Mouse (Mus musculus): ENCODE results near the gene Cd3eap.

Cd3eap gene

DNA sequence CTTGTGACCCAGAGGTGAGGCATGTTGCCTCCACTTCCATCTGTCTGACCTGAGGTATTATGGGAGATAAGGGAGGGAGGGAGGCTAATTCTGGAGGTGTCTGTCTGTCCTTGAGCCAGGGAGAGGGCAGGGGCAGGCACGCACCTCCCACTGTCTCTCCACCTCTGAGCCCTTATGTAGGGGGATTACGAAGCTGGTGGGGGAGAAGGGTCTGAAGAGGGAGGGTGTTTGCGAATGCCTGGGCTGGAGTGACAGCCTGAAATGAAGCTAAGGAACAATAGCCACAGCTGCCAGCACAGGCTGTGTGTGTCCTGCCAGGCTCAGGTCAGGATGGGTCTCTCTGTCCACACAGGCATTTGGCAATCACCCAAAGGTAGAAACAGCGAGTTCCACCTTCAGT, 3.0 kb upstream of the Cd3eap start:
- no peak for DNase-seq (ENCODE audit: low spot score in 2 of 2)

DNA sequence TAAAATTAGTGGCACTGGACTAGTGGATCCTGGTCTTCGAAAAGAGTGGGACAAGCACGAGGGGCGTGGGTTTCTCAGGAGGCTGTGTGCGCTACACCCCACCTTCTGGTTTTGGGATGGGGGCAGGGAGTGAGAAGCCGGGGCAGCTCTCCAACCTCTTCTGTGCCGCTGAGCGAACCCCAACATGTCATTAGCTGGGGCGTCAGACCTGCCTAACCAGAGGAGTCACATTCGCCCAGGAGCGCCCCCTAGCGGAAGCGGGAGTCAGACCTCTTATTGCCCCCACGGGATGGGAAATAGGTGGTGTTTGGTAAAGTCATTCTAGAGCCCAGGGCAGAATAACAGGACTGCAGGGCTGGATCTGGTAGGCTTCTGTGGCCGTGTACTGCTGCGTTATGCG, 2.4 kb upstream of the Cd3eap start:
- DNase-seq (ENCODE audit: low spot score in 2 of 2), result peak; percentile 68 to 84

DNA sequence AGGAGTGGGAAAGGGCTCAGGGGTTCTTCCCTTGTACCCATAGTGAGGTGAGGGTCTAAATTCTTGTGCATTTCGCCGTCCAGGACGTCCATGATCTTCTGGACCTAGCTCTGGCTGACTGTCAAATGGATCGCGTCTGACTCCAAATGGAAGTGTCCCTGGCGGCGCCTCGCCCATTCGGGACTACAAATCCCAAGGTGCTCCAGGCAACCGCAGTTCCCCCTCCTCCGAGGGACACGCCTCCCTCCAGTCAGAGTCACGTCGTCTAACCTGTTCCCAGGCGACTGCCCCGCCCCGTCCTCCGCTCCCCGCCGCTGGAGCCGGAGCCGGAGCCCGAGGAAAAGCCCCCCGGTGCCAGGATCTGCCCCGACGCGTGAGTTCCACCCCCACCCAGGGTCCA, 1.7 kb upstream of the Cd3eap start:
- DNase-seq (ENCODE audit: low spot score in 2 of 2), result peak; percentile 62 to 70

DNA sequence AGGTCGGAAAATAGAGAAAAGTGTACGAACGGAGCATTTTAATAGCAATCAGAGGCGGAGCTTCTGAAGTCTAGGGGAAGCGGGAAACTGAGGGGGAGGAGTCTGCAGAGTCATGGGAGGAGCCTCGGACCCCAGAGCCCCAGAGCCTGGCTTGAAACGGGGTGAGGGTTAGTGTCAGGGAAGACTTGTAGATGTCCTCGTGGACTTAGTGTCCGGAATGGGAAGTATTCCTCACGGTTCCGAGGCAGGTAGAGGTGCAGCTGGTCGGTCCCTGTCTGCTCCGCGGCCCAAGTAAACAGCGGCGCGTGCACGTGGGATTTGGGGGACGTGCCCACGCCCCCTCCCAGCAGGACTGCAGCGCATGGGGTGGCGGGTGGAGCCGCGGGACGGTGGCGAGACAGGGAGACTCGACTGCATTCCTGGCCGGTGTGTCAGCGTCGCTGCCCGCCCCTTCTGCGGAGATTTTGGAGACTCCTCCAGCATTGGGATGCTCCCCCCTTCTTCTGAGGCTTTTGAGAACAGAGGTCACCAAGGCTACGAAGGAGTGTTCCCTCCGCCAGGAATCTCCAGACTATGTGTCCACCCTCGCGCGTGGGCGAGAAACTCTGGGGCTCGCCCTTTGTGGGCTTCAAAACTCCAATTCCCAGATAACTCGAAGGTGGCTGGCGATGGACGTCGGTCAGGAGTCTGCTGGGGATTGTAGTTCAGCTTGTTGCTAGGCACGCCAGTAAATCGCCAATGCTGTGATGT, 784 bp upstream of the Cd3eap start:
- peak; percentile 52 to 55 for DNase-seq (ENCODE audit: low spot score in 2 of 2)

DNA sequence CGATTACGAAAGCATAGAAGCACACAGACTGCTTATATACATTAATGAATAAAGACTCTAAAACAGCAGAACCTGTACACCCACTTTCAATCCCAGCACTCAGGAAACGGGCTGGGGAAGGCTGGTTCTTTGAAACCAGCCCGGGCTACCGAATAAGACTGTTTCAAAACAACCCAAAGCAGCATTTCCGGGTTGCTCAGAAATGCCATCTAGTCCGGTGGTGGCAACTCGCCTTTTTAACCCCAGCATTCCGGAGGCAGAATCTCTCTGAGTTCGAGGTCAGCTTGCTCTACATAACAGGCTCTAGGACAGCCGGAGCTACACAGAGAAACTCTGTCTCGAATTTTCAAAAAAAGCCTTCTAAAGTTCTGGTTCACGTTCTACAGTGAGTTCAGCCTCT, 649 bp downstream of the Cd3eap start:
- DNase-seq (ENCODE audit: low spot score in 2 of 2), result no peak

DNA sequence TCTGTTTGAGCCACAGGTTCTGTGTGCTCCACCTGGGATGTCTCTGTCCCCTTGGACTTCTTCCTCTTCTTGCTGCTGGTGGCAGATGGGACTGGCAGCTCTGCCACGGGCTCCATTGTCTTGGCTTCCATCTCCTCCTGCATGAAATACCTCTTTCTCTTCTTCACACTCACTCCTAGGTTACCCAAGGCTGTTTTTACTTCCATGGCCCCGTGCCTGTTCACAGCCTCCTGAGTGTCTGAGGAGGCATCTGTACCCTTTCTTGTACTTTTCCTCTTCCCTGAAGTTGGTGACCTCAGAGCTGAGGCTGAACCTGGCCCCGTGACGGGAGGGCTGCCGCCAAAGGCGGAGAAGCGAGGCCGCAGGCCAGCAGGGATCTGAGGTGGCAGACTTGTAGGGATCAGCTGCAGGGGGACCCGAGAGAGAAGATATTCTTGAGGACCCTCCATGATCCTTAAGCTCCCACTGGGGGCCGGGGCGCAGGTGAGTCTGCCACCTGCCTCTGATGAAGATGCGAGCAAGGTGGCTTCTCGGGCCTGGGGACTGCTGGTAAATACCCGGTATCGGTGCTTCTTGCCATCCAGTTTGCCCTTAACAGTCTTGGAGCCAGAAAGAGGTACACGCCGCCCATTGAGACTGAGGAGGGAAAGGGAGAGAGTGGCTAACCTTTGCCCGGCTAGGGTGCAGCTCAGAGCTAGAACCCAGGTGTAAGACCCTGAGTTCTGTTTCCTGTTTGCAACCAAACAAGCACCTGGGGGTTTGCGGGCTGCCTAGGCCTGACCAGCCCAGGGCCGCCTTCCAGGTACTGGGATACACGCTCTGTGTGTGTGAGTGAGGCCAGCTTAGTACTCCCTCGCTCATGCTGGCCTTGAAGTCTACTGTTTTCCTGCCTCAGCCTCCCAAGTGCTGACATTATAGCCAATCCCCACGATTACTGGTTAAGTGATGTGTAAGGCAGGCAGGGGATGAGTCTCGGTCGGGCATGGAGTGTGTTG, 1.6 kb downstream of the Cd3eap start:
- no peak for DNase-seq (ENCODE audit: low spot score in 2 of 2)

DNA sequence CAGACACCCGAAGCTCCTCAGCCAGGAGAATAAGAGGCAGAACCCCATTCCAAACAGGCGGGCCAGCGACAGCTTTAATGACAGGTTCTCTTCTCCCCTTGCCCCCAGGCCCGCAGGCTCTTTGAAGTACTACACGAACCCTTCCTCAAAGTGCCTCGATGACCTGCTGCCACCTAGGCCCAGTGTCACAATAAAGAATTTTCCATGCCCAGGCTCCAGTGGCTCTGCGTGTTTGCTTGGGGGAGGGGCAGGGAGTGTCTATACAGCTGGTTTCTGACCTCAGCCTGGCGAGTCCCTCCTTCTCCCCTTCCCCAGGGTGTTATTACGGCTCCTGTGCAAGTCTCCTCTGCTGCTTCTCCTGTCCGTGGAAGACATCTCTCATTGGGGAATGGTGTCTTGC, 3.0 kb downstream of the Cd3eap start:
- DNase-seq (ENCODE audit: low spot score in 2 of 2), result no peak

DNA sequence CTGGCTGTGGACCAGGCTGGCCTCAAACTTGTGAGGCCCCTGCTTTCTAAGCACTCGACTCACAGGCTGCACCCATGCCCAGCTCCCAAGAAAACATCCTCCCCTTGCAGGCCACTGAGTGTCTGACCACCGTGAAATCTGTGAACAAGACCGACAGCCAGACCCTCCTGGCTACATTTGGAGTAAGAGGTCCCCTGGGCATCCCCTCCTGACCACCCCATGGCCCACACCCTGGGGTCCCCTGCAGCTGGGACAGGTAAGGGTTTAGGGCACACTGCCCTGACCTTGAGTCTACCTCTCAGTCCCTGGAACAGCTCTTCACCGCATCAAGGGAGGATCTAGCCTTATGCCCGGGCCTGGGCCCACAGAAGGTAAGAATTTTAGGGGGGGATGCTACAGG, 4.3 kb downstream of the Cd3eap start:
- DNase-seq (ENCODE audit: low spot score in 2 of 2), result no peak

DNA sequence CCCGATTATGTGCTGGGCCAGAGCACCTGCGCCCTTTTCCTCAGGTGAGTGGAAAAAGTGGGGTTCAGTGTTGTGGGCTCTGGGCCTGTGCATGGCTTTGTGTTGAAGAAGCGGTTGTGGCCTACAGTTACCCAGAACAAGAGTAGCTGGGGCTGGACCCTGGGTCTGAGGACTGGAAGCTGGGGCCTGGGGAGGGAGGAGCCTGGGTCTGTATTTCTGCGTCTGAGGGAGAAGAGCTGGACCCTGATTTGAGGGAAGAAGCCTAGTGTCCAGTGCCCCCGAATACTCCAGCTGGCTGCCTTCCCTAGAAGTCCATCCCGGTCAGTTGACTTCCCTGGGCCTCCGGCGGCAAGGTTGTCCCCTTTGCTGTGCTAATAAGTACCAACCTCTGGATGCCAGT, 9.1 kb downstream of the Cd3eap start:
- no peak for DNase-seq (ENCODE audit: low spot score in 2 of 2)

DNA sequence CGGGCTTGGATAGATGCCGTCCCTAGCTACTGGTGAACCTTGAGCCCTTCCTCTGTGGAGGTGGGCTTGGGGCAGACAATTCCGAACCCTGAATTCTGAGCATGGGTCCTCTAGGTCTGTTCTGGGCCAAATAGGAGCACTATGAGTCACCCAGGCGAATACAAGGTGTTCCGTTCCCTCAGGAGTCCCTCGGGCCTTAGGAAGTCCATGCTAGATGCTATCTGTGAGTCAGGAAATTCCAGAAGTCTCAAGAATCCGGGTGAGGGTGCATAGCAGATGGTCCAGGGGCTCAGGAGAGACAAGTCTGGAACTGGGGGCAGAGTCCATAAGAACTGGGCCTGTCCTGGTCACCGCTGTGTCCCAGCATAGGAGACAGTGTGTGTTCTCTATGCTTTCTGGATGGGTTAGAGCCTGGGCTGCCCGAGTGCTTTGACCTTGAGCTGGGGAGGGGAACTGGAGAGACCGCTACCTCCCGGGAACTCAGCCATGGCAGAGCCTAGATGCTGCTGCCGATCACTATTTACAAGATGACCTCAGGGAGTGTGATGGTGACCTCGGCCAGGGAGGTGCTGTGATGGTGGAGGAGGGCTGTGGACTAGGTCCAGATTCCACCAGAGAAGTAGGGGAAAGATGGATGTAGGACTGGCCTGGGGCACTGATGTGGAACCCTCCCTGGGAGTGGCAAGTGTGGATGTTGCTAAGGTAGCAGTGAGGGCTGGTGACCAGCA, 9.9 kb downstream of the Cd3eap start:
- DNase-seq (ENCODE audit: low spot score in 2 of 2), result no peak

DNA sequence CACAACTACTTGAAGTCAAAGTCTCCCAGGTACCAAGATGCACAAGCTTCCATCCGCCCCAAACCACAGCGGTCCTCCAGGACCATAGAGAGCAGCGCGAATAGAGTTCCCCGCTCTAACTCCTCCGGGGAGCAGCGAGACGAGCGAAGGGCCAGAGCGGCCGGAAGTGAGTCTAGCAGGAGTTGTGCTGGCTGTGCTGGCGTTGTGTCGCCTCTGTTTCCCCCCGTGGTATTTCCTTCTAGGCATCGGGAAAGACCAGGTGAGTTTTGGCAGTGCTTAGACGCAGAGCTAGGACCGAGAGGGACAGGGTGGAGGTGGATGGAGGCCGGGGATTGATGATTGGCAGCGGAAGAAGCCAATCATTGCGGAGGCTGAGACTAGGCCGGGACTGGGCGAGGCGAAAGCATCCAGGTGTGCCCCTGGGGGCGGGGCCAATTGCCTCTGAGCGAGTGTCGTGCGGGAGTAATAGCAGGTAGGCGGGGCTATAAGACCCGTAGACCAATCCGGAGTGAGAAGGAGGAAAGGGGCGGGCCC, 14.3 kb downstream of the Cd3eap start:
- peak; percentile 90 to 93 for DNase-seq (ENCODE audit: low spot score in 2 of 2)

DNA sequence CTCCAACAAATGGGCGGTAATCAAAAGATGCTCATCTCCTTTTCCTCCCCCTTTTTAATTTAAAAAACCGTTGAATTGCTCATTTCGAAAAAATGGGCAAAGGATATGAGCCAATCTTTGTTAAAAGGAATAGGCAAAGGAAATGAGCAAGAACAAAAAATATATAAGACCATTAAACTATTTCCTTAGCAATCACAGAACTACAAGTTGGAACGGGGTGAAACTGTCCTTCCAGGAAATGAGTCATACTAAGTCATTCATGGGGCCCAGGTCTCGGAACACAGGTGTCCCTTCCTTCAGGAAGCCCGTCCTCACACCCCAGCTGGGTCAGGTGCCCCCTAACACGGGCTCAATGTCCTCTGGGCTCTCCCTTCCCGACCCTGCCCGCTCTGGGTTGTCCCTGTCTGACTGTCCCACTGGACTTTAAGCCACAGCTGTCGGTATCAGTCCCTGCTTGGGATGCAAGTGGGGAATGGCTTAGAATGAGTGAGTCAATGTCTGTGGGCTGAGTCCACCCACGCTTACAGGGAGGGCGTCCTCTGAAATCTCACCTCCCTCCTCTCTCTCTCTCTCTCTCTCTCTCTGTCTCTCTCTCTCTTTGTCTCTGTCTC, 14.9 kb downstream of the Cd3eap start, which contains the start of gene Ercc1:
TSS of gene Ercc1 (plus strand) at position 542 of the 611 bp plus-strand sequence.
- DNase-seq (ENCODE audit: low spot score in 2 of 2), result no peak

DNA sequence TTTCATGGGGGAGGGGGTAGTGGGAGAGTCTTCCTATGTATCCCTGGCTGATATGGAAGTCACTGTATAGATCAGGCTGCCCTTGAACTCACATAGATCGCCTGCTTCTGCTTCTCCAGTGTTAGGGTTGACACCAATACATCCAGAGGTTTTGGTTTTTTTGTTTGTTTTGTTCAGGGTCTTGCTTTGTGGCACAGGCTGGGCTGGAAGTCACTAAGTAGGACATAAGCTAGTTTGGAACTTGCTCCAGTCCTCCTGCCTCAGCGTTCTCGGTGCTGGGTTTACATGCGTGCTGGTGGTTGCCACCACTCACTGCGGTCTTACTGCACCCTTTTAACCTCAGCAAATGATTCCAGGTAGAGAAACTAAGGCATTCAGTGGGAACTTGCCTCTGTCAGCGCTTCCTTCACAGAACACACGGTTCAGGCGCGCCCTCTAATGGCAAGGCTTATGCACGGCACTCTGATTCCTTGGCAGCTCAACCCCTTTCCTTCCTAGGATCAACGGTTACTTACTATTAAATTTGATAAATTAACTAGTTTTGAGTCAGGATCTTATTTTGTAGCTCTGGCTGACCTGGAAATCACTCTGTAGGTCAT, 16.0 kb downstream of the Cd3eap start:
- DNase-seq (ENCODE audit: low spot score in 2 of 2), result peak; percentile 46 to 64

DNA sequence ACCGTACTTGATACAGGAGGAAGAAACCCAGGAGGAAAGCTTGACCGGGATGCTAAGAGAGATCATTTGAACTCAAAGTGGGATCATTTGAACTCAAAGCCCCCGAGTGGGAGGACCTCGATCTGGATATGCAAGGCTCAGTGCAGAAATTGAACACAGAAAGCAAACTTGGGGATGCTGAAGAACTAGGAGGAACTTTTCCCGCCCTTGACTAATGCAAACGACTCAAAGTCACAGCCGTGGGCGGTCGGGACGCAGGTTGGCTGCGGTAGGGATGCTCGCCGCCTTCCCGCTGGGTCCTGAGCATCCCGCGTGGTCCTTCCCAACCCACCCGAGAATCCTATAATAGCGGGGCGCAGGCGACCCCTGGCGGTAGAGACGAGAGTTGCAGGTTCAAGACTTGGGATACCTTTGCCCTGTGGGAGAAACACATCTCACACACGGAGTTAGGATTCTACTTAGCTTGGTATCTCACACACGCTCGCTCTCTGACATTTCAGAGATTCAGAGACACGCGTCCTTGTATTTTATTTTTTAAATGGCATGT, 16.7 kb downstream of the Cd3eap start:
- peak; percentile 59 to 77 for DNase-seq (ENCODE audit: low spot score in 2 of 2)

DNA sequence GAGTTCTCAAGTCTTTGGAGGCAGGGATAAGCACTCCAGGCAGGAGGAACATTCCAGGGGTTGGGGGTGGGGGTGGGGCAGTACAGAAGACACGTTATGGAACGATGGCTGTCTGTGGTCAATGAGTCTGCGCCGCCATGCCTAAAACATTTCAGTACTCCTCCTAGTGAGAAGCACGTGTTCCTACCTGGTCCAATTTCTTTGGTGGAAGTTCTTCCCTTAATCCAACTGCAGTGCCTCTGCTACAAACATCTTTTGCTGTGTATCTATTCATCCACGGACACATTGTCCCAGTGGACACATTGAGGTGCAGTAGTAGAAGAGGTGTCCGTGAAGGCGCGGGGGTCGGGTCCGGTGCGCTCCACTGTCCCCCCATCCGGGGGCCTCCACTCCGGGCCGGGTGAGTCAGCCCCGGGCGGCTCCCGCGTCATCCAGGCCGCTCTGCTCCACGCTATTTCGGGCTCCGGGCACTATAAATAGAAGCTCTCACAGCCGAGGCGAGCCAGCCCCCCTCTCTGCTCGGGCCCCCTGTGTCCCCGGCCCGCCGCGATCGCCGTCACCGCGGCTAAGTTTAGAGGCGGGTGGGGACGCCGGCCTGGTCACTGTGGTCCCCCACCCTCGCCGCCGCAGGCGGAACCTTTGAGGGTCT, 17.4 kb downstream of the Cd3eap start:
- no peak for DNase-seq (ENCODE audit: low spot score in 2 of 2)

DNA sequence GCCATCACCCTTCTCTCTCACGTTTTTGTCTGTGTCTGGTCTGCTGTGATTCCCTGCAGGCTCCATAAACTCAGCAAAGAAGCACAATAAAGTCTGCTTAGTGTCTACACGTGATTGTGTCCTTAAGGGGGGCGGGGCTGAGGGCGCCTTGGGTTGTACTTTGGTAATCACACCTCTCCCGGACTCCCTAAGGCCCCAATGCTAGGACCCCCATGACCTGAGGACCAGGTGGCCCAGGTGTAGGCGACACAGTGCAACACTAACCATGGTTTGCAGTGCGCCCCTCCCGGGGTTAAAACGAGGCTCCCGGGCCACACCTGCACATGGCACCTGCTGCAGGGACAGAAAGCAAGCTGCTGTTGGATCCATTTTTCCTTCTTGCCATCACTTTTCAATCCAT, 18.0 kb downstream of the Cd3eap start:
- DNase-seq (ENCODE audit: low spot score in 2 of 2), result no peak

DNA sequence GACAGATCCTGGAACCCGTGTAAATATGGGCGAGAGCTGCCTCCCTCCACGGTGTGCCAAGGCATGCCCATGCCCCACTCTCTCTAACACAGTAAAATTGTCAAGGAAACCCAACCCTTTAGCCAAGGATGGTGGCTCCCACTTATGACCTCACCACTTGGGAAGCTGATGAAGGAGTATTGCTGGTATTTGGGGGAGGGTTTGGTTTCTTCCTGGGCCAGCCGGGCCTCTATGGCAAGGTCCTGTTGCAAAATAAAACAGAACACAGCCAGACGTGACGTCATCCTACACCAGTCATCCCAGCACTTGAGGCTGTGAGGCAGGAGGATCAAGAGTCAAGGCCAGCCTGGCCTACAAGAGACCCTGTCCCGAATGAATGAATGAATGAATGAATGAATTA, 20.7 kb downstream of the Cd3eap start:
- no peak for DNase-seq (ENCODE audit: low spot score in 2 of 2)

DNA sequence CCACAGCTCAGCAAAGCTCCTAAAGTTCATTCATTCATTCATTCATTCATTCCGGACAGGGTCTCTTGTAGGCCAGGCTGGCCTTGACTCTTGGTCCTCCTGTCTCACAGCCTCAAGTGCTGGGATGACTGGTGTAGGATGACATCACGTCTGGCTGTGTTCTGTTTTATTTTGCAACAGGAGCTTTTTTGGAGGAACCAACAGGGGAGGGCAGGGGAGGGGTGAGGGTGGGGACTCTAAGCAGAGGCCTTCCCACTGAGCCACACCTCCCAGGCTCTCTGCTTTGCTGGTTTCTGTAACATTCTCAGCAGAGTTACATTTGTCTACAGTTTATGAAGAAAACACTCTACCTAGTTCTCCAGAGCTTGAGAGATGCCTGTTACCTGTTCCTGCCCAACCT, 21.2 kb downstream of the Cd3eap start:
- no peak for DNase-seq (ENCODE audit: low spot score in 2 of 2)

DNA sequence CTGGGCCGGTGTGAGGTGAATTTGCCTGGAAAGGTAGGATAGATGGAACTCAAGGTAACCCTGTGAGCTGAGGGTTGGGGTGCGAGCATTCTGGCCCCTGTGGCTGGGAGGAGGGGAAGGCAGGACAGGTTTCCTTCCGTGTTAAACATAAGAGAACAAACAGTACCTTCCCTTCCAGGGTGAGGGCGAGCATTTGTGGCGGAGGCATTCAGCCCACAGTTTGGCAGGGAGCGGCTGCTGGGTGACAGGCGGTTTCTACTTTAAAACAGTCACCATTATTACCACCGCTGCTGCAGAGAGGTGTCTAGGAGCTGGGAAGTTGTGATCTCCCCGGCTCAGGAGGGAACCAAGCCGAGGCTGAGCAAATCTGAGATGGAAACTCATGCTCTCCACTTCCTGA, 22.2 kb downstream of the Cd3eap start:
- DNase-seq (ENCODE audit: low spot score in 2 of 2), result no peak

DNA sequence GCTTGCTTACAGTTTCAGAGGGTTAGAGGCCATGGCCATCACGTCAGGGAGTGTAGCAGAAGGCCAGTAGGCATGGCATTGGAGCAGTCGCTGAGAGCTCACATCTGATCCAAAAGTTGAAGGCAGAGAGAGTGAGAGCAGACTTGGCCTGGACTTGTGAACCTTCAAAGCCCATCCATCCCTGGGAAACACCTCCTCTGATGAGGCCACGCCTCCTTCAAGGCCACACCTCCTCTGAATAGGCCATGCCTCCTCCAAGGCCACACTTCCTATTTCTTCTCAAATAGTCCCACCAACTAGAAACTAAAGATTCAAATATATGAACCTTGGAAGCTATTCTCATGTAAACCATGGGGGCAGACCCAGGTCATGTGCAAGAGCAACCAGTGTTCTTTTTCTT, 23.7 kb downstream of the Cd3eap start:
- no peak for DNase-seq (ENCODE audit: low spot score in 2 of 2)

Measured in spleen, postnatal 14 days (tissue).